ENCODE assay signal across 21 mouse cellular contexts in the genomic region with DNA sequence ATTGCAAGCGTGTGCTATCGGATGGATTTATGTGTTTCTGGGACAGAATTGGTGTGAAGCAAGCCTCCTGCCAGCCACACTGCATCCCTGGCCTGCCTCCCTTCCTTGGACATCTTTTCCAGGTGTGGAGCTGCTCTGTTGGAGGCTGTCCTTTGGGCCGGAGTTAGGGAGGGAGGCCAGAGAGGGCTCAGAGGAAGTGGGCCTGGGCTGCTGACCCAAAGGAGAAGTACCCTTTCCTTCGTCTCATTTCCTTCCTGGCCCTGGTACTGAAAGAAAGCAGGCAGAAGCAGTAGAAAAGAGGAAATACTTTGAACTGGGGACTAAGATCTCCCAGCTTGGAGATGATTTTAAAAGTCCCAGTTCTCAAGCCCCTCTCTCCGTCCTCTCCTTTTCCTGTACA. TPM values are rescaled to one million over a fixed set of nuclear protein-coding genes. Genes with fewer than 3 reads are reported as not detected.
DNase-seq lines count a peak whose midpoint lies in the region; ATAC-seq and TF ChIP-seq lines count a peak whose summit lies in the region.
"Had no signal": no experiment of that assay in that cellular context is flagged by ENCODE, and none has a peak within 500 bp of the region (broad histone marks: within the 10 kb centered on the region; RNA-seq: fewer than 3 reads in every experiment).

No protein-coding gene starts in this region.

- TF ChIP-seq CTCF in MEL (IDR thresholded peaks at IDR 0.05 in 2 of 3, conservative IDR thresholded peaks at IDR 0.05 in 1 of 3; ENCODE audit: control insufficient read depth in 1 of 3, insufficient read depth in 1 of 3, low read depth in 2 of 3, low read length in 3 of 3, poor library complexity in 1 of 3, severe bottlenecking in 1 of 3) = no peak
- no peak for TF ChIP-seq CTCF in hindbrain, postnatal 0 days (IDR thresholded peaks at IDR 0.05; ENCODE audit: low read depth)

- H3K27me3 ChIP-seq in MEL (ENCODE audit: control insufficient read depth in 1 of 2, insufficient read depth in 2 of 2, low read length in 2 of 2) = no peaks in the 10 kb centered on the region
- no peaks in the 10 kb centered on the region for H3K27me3 ChIP-seq in forebrain, embryonic 10.5 days (ENCODE audit: poor library complexity, severe bottlenecking)
- no peaks in the 10 kb centered on the region for H3K27me3 ChIP-seq in hindbrain, postnatal 0 days (ENCODE audit: insufficient read depth, low read length)
- H3K27me3 ChIP-seq: heart, embryonic 12.5 days; limb, embryonic 12.5 days; lung, embryonic 15.5 days had no signal

- H3K36me3 ChIP-seq in MEL (ENCODE audit: control insufficient read depth in 1 of 2, insufficient read depth in 2 of 2, low read length in 2 of 2) (peaks cover 0 to 9% of the 10 kb centered on the region in 2 experiments), macrophage (ENCODE audit: inconsistent target) (peaks cover 19% of the 10 kb centered on the region; the same call in 1 of the 2 replicates)
- H3K36me3 ChIP-seq in forebrain, embryonic 10.5 days (replicated peaks) = peaks cover 19% of the 10 kb centered on the region
- no peaks in the 10 kb centered on the region; the same call in 1 of the 2 replicates for H3K36me3 ChIP-seq in hindbrain, postnatal 0 days (ENCODE audit: insufficient read depth, low read length)

- TF ChIP-seq RAD21 in MEL (IDR thresholded peaks at IDR 0.05; ENCODE audit: low read depth, low read length) = no peak

- DNase-seq in layer of hippocampus, adult 9-11 months = peak; percentile 46
- no peak for DNase-seq in layer of hippocampus, postnatal 25 days (ENCODE audit: extremely low spot score in 1 of 2, low spot score in 1 of 2)
- DNase-seq in MEL (ENCODE audit: low read depth, low spot score) (no peak), MN1 (ENCODE audit: low spot score) (no peak)
- DNase-seq in forebrain, embryonic 10.5 days (ENCODE audit: extremely low spot score, low spot score) = no peak
- DNase-seq in hindbrain, postnatal 0 days (ENCODE audit: low spot score) = no peak
- DNase-seq: B cell, adult 2 months; cerebellum, postnatal 14 days; embryo, embryonic 11 days; forebrain, postnatal 0 days; kidney, adult 11 months; midbrain, embryonic 14.5 days; right cerebral cortex, postnatal 25 days; thymus, postnatal 14 days had no signal

- no peaks in the 10 kb centered on the region for H3K9me3 ChIP-seq in MEL (replicated peaks; ENCODE audit: insufficient read depth, low read length)
- no peaks in the 10 kb centered on the region for H3K9me3 ChIP-seq in forebrain, embryonic 10.5 days
- no peaks in the 10 kb centered on the region for H3K9me3 ChIP-seq in hindbrain, postnatal 0 days (ENCODE audit: low read length)
- H3K9me3 ChIP-seq: limb, embryonic 12.5 days; lung, embryonic 15.5 days had no signal

- no peaks in the 10 kb centered on the region; the same call in 1 of the 2 replicates for H3K79me2 ChIP-seq in MEL (ENCODE audit: control insufficient read depth, insufficient read depth, low read length, poor library complexity)
- peaks cover 80% of the 10 kb centered on the region for H3K79me2 ChIP-seq in macrophage (ENCODE audit: inconsistent target)

- TF ChIP-seq POLR2A in MEL (IDR thresholded peaks at IDR 0.05; ENCODE audit: control insufficient read depth in 1 of 2, insufficient read depth in 1 of 2, low read depth in 1 of 2, low read length in 2 of 2, poor library complexity in 1 of 2) = no peak

- ATAC-seq in granulocyte monocyte progenitor cell, adult 5-6 weeks (replicated peaks; ENCODE audit: poor library complexity, severe bottlenecking) = peak; percentile 73
- no peak for ATAC-seq in hindbrain, postnatal 0 days
- ATAC-seq: forebrain, postnatal 0 days had no signal

- no peak overlapping the region for H3K4me2 ChIP-seq in hindbrain, postnatal 0 days (ENCODE audit: low read depth, low read length)
- H3K4me2 ChIP-seq: heart, embryonic 12.5 days; limb, embryonic 12.5 days; lung, embryonic 15.5 days had no signal

- WGBS in macrophage (ENCODE audit: missing documents) = 12% methylated on average over 5 of the region's 5 CpGs
- 92% methylated on average over 5 of the region's 5 CpGs for WGBS in forebrain, embryonic 10.5 days
- WGBS in hindbrain, postnatal 0 days = 86% methylated on average over 5 of the region's 5 CpGs

- H3K4me3 ChIP-seq in MEL (ENCODE audit: control insufficient read depth in 1 of 2, insufficient read depth in 1 of 2, low read depth in 2 of 2, low read length in 2 of 2) (no peak overlapping the region), macrophage (ENCODE audit: inconsistent target) (no peak overlapping the region)
- no peak overlapping the region for H3K4me3 ChIP-seq in forebrain, embryonic 10.5 days
- no peak overlapping the region for H3K4me3 ChIP-seq in hindbrain, postnatal 0 days (ENCODE audit: low read length)
- H3K4me3 ChIP-seq: heart, embryonic 12.5 days; left cerebral cortex, adult 2 months; limb, embryonic 12.5 days; lung, embryonic 15.5 days; myocyte had no signal

- peaks cover 6 to 12% of the 10 kb centered on the region in 2 experiments for H3K4me1 ChIP-seq in MEL (ENCODE audit: control insufficient read depth in 1 of 2, insufficient read depth in 2 of 2, low read length in 2 of 2)
- H3K4me1 ChIP-seq in forebrain, embryonic 10.5 days = peaks cover 44% of the 10 kb centered on the region
- H3K4me1 ChIP-seq in hindbrain, postnatal 0 days (ENCODE audit: insufficient read depth, low read length) = 0 out of 2 replicates have a peak, but pooled peaks cover 4% of the 10 kb centered on the region

- no peak for TF ChIP-seq EP300 in MEL (IDR thresholded peaks at IDR 0.05; ENCODE audit: low read depth in 1 of 2, low read length in 2 of 2)

- H3K27ac ChIP-seq in MEL (ENCODE audit: control insufficient read depth, low read depth, low read length) = no peak overlapping the region
- peak overlapping the region; percentile 98 for H3K27ac ChIP-seq in macrophage
- H3K27ac ChIP-seq in forebrain, embryonic 10.5 days = no peak overlapping the region
- H3K27ac ChIP-seq in hindbrain, postnatal 0 days = no peak overlapping the region
- H3K27ac ChIP-seq: left cerebral cortex, adult 2 months; limb, embryonic 12.5 days; lung, embryonic 15.5 days had no signal

- H3K9ac ChIP-seq in MEL (ENCODE audit: control insufficient read depth, low read depth, low read length, poor library complexity, severe bottlenecking) = no peak overlapping the region
- H3K9ac ChIP-seq in hindbrain, postnatal 0 days (replicated peaks; ENCODE audit: low read length) = no peak overlapping the region
- H3K9ac ChIP-seq: forebrain, postnatal 0 days; heart, embryonic 12.5 days; limb, embryonic 12.5 days; lung, embryonic 15.5 days had no signal

TF ChIP-seq in MEL, 35 proteins besides CTCF, POLR2A, EP300 and RAD21:
- TF ChIP-seq TBP (IDR thresholded peaks at IDR 0.05; ENCODE audit: low read depth, low read length) = 0 out of 2 replicates have a peak, but pooled peaks have one; percentile 22
- no peak for TF ChIP-seq USF2 (IDR thresholded peaks at IDR 0.05; ENCODE audit: borderline replicate concordance in 1 of 2, insufficient read depth in 1 of 2, low read depth in 1 of 2, low read length in 2 of 2)
- no peak for TF ChIP-seq POLR2AphosphoS2 (IDR thresholded peaks at IDR 0.05; ENCODE audit: low read length)

RNA-seq across cellular contexts. Expression of a gene that starts 14.4 kb away (rescaled TPM):
- 100 to 1,000 TPM; 135 to 152 TPM for total RNA-seq in layer of hippocampus, postnatal 25 days (2021)
- 44.3 and 62.7 TPM in 2 replicates for total RNA-seq in MEL (2012; rRNA removed)
- polyA plus RNA-seq in MEL (2012; ENCODE audit: insufficient read depth in 1 of 2, insufficient read length in 2 of 2, low read depth in 1 of 2, low replicate concordance in 2 of 2, missing spikeins in 1 of 2) (10 to 100 TPM; 27.0 to 67.7 TPM), macrophage (2018) (65.3 to 97.8 TPM (median 73.5 TPM) in 3 replicates)
- 35.3 and 40.1 TPM in 2 replicates for total RNA-seq in granulocyte monocyte progenitor cell, adult 5-6 weeks (2014; fragmentation: Nextera tagmentation)
- 24.1 and 36.6 TPM in 2 replicates for total RNA-seq in granulocyte monocyte progenitor cell, adult 5-6 weeks (2017)
- total RNA-seq in macrophage (2018; cell fraction: chromatin; rRNA removed) = 100 to 1,000 TPM in 19 of 26 experiments, 10 to 100 TPM in 6, 1 to 10 TPM in 1; 9.2 to 300 (median 218) TPM
- 100 to 1,000 TPM in 8 of 26 experiments, 10 to 100 TPM in 18; 54.2 to 130 (median 88.0) TPM for total RNA-seq in macrophage (2018; cell fraction: cytosol; rRNA removed)
- total RNA-seq in macrophage (2018; cell fraction: nucleus; rRNA removed) = 100 to 1,000 TPM in 17 of 26 experiments, 10 to 100 TPM in 9; 25.9 to 208 (median 130) TPM
- 9.3 and 11.9 TPM in 2 replicates for polyA plus RNA-seq in forebrain, embryonic 10.5 days (2016; fragmentation: Nextera tagmentation; extraction: Ambion mirVana)
- total RNA-seq in hindbrain, postnatal 0 days (2014; rRNA removed) = 106 and 113 TPM in 2 replicates
- polyA plus RNA-seq in hindbrain, postnatal 0 days (2015; fragmentation: Nextera tagmentation; extraction: Ambion mirVana) = 13.5 and 13.7 TPM in 2 replicates
